Mouse (Mus musculus): ENCODE data around the gene Bola1. TPM values are rescaled to one million over a fixed set of nuclear protein-coding genes. Genes with fewer than 3 reads are reported as not detected.
"Not testable (repeated sequence)": the region's sequence is repeated elsewhere in the genome, so short reads cannot be mapped to it uniquely, and the experiment has no call there.

Bola1 gene
- polyA plus RNA-seq, 1 experiment, result 88.0 TPM

- Histone ChIP-seq H3K4me3 (no peak overlapping the region), H3K27me3 (ENCODE audit: control insufficient read depth, insufficient read depth, insufficient read length) (no peaks in the 10 kb centered on the region), H3K79me2 (ENCODE audit: control insufficient read depth, insufficient read depth) (no peaks in the 10 kb centered on the region), H3ac (ENCODE audit: control insufficient read depth, insufficient read length) (no peak overlapping the region), H3K4me2 (ENCODE audit: low read depth) (peak overlapping the region; percentile 69), H3K36me3 (ENCODE audit: control insufficient read depth, insufficient read depth) (no peaks in the 10 kb centered on the region)
- TF ChIP-seq SRF (IDR thresholded peaks at IDR 0.05; ENCODE audit: control insufficient read depth, insufficient read length, low read depth) (no peak), MAX (IDR thresholded peaks at IDR 0.05; ENCODE audit: low read depth) (no peak), MYOG (IDR thresholded peaks at IDR 0.05; ENCODE audit: control insufficient read depth in 1 of 3, insufficient read depth in 1 of 3, insufficient read length in 2 of 3, low read depth in 2 of 3) (no peak), REST (IDR thresholded peaks at IDR 0.05; ENCODE audit: insufficient read depth, insufficient read length) (no peak)
Measured at GRCm38 (mm10) chr3:96240799-96241197, 21.3 kb upstream of the Bola1 start.

DNA sequence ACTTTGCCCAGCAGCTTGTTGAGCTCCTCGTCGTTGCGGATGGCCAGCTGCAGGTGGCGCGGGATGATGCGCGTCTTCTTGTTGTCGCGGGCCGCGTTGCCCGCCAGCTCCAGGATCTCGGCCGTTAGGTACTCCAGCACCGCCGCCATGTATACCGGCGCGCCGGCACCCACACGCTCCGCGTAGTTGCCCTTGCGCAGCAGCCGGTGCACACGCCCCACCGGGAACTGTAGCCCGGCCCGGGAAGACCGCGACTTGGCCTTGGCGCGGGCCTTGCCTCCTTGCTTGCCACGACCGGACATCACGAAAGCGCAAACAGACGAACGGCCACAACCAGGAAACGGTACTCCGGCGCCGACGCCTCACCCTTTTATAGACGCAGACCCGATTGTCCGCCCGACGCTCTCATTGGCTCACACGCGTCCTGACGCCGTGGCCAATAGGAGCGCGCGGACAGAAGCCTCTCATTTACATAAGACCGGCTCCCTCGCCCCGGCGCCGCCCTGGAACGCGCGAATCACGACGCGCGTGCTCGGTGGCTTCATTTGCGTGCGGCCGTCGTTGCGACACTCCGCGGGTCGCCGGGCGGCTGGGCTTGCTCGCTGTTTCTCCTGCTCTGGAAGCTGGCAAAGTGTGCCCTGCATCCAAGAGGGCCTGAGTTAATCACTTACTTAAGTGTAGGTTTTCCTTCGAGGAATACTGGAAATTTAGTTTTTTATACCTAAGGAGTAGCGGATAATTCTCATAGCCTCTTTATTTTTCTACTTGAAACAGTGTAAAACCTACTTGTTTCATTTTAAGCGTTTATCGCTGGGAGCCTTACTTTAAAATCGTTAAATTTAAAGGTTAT lies 20.7 kb upstream of the Bola1 start, which contains the start of gene Hist2h2aa2:
TSS of gene Hist2h2aa2 (minus strand) at position 328 of the 850 bp plus-strand sequence.
- not testable (repeated sequence) for H3K27me3 ChIP-seq (ENCODE audit: control insufficient read depth, insufficient read depth, insufficient read length); H3ac ChIP-seq (ENCODE audit: control insufficient read depth, insufficient read length)
- peak; percentile 62 for TF ChIP-seq POLR2A (IDR thresholded peaks at IDR 0.05; ENCODE audit: insufficient read length, low read depth)
- TF ChIP-seq POLR2AphosphoS2 (IDR thresholded peaks at IDR 0.05; ENCODE audit: insufficient read length, low read depth), result peak; percentile 67
- TF ChIP-seq CEBPB (IDR thresholded peaks at IDR 0.05; ENCODE audit: insufficient read depth, poor library complexity, severe bottlenecking), result 0 out of 2 replicates have a peak, but pooled peaks have one; percentile 9

GRCm38 (mm10) chr3:96238954-96239793 lies 19.7 kb upstream of the Bola1 start, which contains the start of gene Hist2h3c2:
TSS of gene Hist2h3c2 (minus strand) at chr3:96239127.
- Histone ChIP-seq H3K4me2 (ENCODE audit: low read depth) (peak within 1 kb of the TSS; percentile 85), H3K4me3 (peak within 1 kb of the TSS; percentile 31)
- not testable (repeated sequence) for H3K27me3 ChIP-seq (ENCODE audit: control insufficient read depth, insufficient read depth, insufficient read length); H3K79me2 ChIP-seq (ENCODE audit: control insufficient read depth, insufficient read depth); H3K36me3 ChIP-seq (ENCODE audit: control insufficient read depth, insufficient read depth); H3ac ChIP-seq (ENCODE audit: control insufficient read depth, insufficient read length)
- peak; percentile 44 for TF ChIP-seq POLR2A (IDR thresholded peaks at IDR 0.05; ENCODE audit: insufficient read length, low read depth)
- TF ChIP-seq POLR2AphosphoS2 (IDR thresholded peaks at IDR 0.05; ENCODE audit: insufficient read length, low read depth), result peak; percentile 51

More for the DNA sequence above, 20.7 kb upstream of the Bola1 start, which contains the start of gene Hist2h2aa2:
- H3K4me3 ChIP-seq, result peak within 1 kb of the TSS; percentile 26
- peak within 1 kb of the TSS; percentile 69 for H3K4me2 ChIP-seq (ENCODE audit: low read depth)
- H3K79me2 ChIP-seq (ENCODE audit: control insufficient read depth, insufficient read depth); H3K36me3 ChIP-seq (ENCODE audit: control insufficient read depth, insufficient read depth): not testable (repeated sequence)

DNA sequence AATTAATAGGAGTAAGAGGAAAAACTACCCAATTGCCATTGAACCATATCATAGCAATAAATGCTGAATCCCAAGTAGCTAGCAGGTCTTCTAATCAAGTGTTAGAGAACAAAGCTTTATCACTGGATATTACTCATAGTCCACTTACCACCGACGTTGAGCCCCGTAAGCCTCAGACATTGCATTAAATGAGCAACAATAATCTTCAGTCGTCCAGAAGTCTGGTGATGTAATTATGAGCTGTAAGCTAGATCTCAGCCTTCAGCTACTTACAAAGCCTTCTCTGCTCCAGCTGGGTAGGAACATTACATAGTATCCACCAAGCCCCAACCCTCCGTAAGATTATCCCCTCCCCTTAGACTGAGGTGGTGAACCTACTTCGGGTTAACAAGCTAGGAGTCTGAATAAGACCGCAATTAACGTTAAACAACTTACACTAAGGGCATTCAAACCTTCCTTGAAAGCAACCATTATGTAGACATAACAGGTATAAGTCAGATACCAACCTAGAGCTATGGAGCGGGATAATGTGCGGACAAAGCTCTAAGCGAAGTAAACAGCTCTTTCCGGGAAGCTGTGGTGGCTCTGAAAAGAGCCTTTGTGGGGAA lies 18.5 kb upstream of the Bola1 start:
- TF ChIP-seq POLR2AphosphoS2 (IDR thresholded peaks at IDR 0.05; ENCODE audit: insufficient read length, low read depth) (peak; percentile 95), MYOD1 (IDR thresholded peaks at IDR 0.05; ENCODE audit: control insufficient read depth in 1 of 3, insufficient read length in 2 of 3, low read depth in 2 of 3) (no peak), POLR2A (IDR thresholded peaks at IDR 0.05; ENCODE audit: insufficient read length, low read depth) (peak; percentile 60), REST (IDR thresholded peaks at IDR 0.05; ENCODE audit: insufficient read depth, insufficient read length) (no peak), TCF3 (IDR thresholded peaks at IDR 0.05; ENCODE audit: insufficient read length, low read depth) (no peak)
- Histone ChIP-seq H3K4me3 (peak overlapping the region; percentile 31), H3K4me2 (ENCODE audit: low read depth) (peak overlapping the region; percentile 85), H3K36me3 (ENCODE audit: control insufficient read depth, insufficient read depth) (no peaks in the 10 kb centered on the region), H3K79me2 (ENCODE audit: control insufficient read depth, insufficient read depth) (no peaks in the 10 kb centered on the region), H3K27me3 (ENCODE audit: control insufficient read depth, insufficient read depth, insufficient read length) (no peaks in the 10 kb centered on the region), H3ac (ENCODE audit: control insufficient read depth, insufficient read length) (no peak overlapping the region)

- no peaks in the 10 kb centered on the region for H3K27me3 ChIP-seq (ENCODE audit: control insufficient read depth, insufficient read depth, insufficient read length)
- H3ac ChIP-seq (ENCODE audit: control insufficient read depth, insufficient read length), result no peak overlapping the region
- TF ChIP-seq POLR2AphosphoS2 (IDR thresholded peaks at IDR 0.05; ENCODE audit: insufficient read length, low read depth), result peak; percentile 15
- TF ChIP-seq POLR2A (IDR thresholded peaks at IDR 0.05; ENCODE audit: insufficient read length, low read depth), result peak; percentile 22
- TF ChIP-seq REST (IDR thresholded peaks at IDR 0.05; ENCODE audit: insufficient read depth, insufficient read length), result no peak
- peak overlapping the region; percentile 85 for H3K4me2 ChIP-seq (ENCODE audit: low read depth)
- H3K4me3 ChIP-seq, result peak overlapping the region; percentile 31
- no peaks in the 10 kb centered on the region for H3K36me3 ChIP-seq (ENCODE audit: control insufficient read depth, insufficient read depth)
- H3K79me2 ChIP-seq (ENCODE audit: control insufficient read depth, insufficient read depth), result no peaks in the 10 kb centered on the region
Measured at GRCm38 (mm10) chr3:96237335-96237903, 17.9 kb upstream of the Bola1 start.
